Mouse (Mus musculus): Measurements from ENCODE around the gene Atp5s.
A peak's percentile ranks its signal among the peaks of the same experiment; 100 is the strongest.

Atp5s gene

GRCm38 (mm10) chr12:69724711-69725460 lies at the start of gene Atp5s, which contains the start of gene L2hgdh:
Gene Atp5s (plus strand): TSS chr12:69724950.
Gene L2hgdh (minus strand): TSS chr12:69724873.
- DNase-seq = peak; percentile 91 to 92

- DNase-seq = no peak
Measured at GRCm38 (mm10) chr12:69676157-69676556, 48.6 kb upstream of the Atp5s start.

GRCm38 (mm10) chr12:69680635-69681565 lies 43.9 kb upstream of the Atp5s start:
- DNase-seq = peak; percentile 12 to 32

- peak; percentile 19 to 20 for DNase-seq
Measured at GRCm38 (mm10) chr12:69681566-69682061, 43.1 kb upstream of the Atp5s start, which contains the start of gene Sos2. Gene Sos2 (minus strand): TSS chr12:69681852.

GRCm38 (mm10) chr12:69682065-69682787 lies 42.5 kb upstream of the Atp5s start:
- DNase-seq = peak; percentile 65 to 69

GRCm38 (mm10) chr12:69682788-69683419 lies 41.8 kb upstream of the Atp5s start:
- DNase-seq = no peak

GRCm38 (mm10) chr12:69683537-69683936 lies 41.2 kb upstream of the Atp5s start:
- peak; percentile 10 to 14 for DNase-seq

GRCm38 (mm10) chr12:69688368-69688767 lies 36.4 kb upstream of the Atp5s start:
- no peak for DNase-seq

- DNase-seq = no peak
Measured at GRCm38 (mm10) chr12:69689094-69689493, 35.7 kb upstream of the Atp5s start.

GRCm38 (mm10) chr12:69690714-69691113 lies 34.0 kb upstream of the Atp5s start:
- DNase-seq = no peak

- no peak for DNase-seq
Measured at GRCm38 (mm10) chr12:69693471-69693870, 31.3 kb upstream of the Atp5s start.

- peak in 1 of 2 experiments; percentile 18 for DNase-seq
Measured at GRCm38 (mm10) chr12:69696746-69697145, 28.0 kb upstream of the Atp5s start.

GRCm38 (mm10) chr12:69698352-69698751 lies 26.4 kb upstream of the Atp5s start:
- no peak for DNase-seq

GRCm38 (mm10) chr12:69704799-69705458 lies 19.8 kb upstream of the Atp5s start:
- no peak for DNase-seq

- no peak for DNase-seq
Measured at GRCm38 (mm10) chr12:69713628-69714027, 11.1 kb upstream of the Atp5s start.

GRCm38 (mm10) chr12:69722857-69723256 lies 1.9 kb upstream of the Atp5s start:
- no peak for DNase-seq

GRCm38 (mm10) chr12:69723376-69723775 lies 1.4 kb upstream of the Atp5s start:
- no peak for DNase-seq

- no peak for DNase-seq
Measured at GRCm38 (mm10) chr12:69724018-69724710, 586 bp upstream of the Atp5s start.

GRCm38 (mm10) chr12:69729246-69729645 lies 4.5 kb downstream of the Atp5s start:
- no peak for DNase-seq

GRCm38 (mm10) chr12:69730306-69730705 lies 5.6 kb downstream of the Atp5s start:
- DNase-seq = no peak

- no peak for DNase-seq
Measured at GRCm38 (mm10) chr12:69732221-69732620, 7.5 kb downstream of the Atp5s start.
